Mouse (Mus musculus) kidney, embryonic 16.5 days (tissue): ENCODE data around the gene Ppp1cb. TPM values are rescaled to one million over a fixed set of nuclear protein-coding genes. Genes with fewer than 3 reads are reported as not detected.

Experiments
- ATAC-seq: fragments of 200-750 bp; cut with Nextera tagmentation; 2 replicates; pipeline ENCODE4 v1.8.0; 2017; ENCODE audit warnings: moderate TSS enrichment; ENCODE audit not compliant: low FRiP score, low TSS enrichment
- H3K27ac ChIP-seq: fragments of 300-500 bp; sonication (generic); 2 replicates; pipeline ENCODE4 v1.5.1; 2014; ENCODE audit warnings: low read length
- H3K27me3 ChIP-seq: fragments of 300-500 bp; sonication (generic); 2 replicates; pipeline ENCODE4 v1.6.1; 2014; ENCODE audit warnings: low read length, control low read depth, mixed read lengths; ENCODE audit not compliant: insufficient read depth
- H3K36me3 ChIP-seq: fragments of 300-500 bp; sonication (generic); 2 replicates; pipeline ENCODE4 v1.6.1; 2014; ENCODE audit warnings: low read length, control low read depth, mixed read lengths; ENCODE audit not compliant: insufficient read depth
- H3K4me1 ChIP-seq: fragments of 300-500 bp; sonication (generic); 2 replicates; pipeline ENCODE4 v1.6.1; 2014; ENCODE audit warnings: low read length, control low read depth, mixed read lengths; ENCODE audit not compliant: insufficient read depth
- H3K4me2 ChIP-seq: fragments of 300-500 bp; sonication (generic); replicated peaks from 2 replicates; pipeline ENCODE4 v1.6.1; 2014; ENCODE audit warnings: low read depth, low read length
- H3K4me3 ChIP-seq: fragments of 300-500 bp; sonication (generic); 2 replicates; pipeline ENCODE4 v1.5.1; 2014; ENCODE audit warnings: mild to moderate bottlenecking, low read length
- H3K9ac ChIP-seq: fragments of 300-500 bp; sonication (generic); replicated peaks from 2 replicates; pipeline ENCODE4 v1.6.1; 2014; ENCODE audit warnings: low read length
- H3K9me3 ChIP-seq: fragments of 300-500 bp; sonication (generic); 2 replicates; pipeline ENCODE4 v1.6.1; 2016; ENCODE audit warnings: low read length, control low read depth
- WGBS: fragments of 180-500 bp; shearing (Covaris S2); extraction: QIAGEN DNeasy Blood & Tissue Kit; methylation state at CpG from one replicate; pipeline ENCODE4 v1.1.7; 2014; 5-methylcytosine and 5-hydroxymethylcytosine counted together
- polyA plus RNA-seq: library from polyadenylated mRNA; unstranded; fragments of >200 nt; fragmentation: Nextera tagmentation; extraction: Ambion mirVana; gene quantifications from 2 replicates; pipeline ENCODE4 v1.2.1, GENCODE M21; 2015

Gene Ppp1cb
- polyA plus RNA-seq, 1 experiment from 2014 or later = 190 TPM

DNA sequence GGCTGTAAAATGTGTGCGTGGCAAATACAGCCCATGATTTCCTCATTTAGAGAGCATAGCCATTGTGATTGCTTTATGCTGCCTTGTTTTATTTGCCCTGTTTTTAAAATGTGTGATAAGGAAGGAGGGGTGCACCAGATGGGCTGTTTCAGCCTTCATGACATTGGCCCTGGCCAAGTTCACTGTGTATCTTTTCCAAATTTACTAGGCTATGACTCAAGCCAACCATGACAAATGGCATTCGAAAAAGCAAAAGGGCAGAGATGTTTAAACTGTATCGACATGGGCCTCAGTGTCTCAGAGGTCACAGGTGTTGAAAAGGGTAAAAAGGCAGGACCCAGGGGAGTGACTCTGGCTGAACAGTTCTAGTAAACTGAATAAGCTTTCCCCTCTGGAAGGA is 17.3 kb upstream of the Ppp1cb start:
- H3K27ac ChIP-seq = no peak overlapping the region
- H3K27me3 ChIP-seq = no peaks in the 10 kb centered on the region
- 0 out of 2 replicates have a peak, but pooled peaks cover 5% of the 10 kb centered on the region for H3K4me1 ChIP-seq
- no peak for ATAC-seq
- no peaks in the 10 kb centered on the region for H3K9me3 ChIP-seq
- no peak overlapping the region for H3K4me3 ChIP-seq
- no peaks in the 10 kb centered on the region for H3K36me3 ChIP-seq
- WGBS = 23% methylated on average over 3 of the region's 3 CpGs
- no peak overlapping the region for H3K9ac ChIP-seq
- H3K4me2 ChIP-seq = no peak overlapping the region

DNA sequence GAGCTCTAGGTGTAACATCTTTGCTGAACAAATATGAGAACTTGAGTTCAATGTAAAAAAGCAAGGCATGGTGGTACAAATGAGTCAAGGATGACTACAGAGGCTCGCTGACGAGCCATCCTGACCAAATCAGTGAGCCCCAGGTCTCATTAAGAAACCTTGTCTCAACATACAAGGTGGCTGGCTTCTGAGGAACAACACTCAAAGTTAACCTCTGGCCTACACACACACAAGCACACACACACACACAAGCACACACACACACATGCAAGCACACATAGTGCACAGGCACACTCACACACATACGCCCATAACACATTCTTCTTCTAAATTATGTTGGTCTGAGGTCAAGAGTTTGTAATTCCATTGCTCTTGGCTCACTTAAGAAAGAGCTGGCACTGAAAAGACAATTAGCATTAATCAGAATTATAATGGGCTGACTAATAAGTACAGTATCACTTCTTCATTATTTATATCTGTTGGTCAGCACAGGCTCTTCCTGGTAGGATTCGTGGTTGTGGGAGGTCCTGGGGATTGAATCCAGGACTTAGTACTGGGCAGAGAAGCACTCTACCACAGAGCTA is 16.6 kb upstream of the Ppp1cb start:
- no peaks in the 10 kb centered on the region for H3K9me3 ChIP-seq
- H3K4me1 ChIP-seq = 0 out of 2 replicates have a peak, but pooled peaks cover 5% of the 10 kb centered on the region
- H3K27ac ChIP-seq = no peak overlapping the region
- no peak overlapping the region for H3K4me3 ChIP-seq
- H3K36me3 ChIP-seq = no peaks in the 10 kb centered on the region
- H3K9ac ChIP-seq = no peak overlapping the region
- 87% methylated on average over 4 of the region's 4 CpGs for WGBS
- no peak for ATAC-seq
- no peaks in the 10 kb centered on the region for H3K27me3 ChIP-seq
- H3K4me2 ChIP-seq = no peak overlapping the region

DNA sequence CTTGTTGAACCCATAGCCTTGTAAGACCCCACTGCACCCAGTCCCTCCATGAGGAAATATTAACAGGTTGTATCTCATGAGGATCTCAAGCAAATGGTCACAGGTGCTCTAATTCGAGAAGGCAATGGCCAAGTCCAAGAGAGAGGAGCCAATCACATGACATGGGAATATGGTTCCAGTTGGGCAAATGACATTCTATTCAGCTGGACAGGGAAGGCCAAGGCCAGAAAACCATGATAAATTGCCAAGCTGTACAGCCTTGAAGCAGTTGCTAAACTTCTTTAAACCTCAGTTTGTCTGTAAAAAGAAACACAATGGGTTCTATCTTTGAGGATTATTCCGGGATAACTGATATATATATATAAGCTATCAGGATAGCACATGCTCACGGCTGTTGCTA is 14.7 kb upstream of the Ppp1cb start:
- no peak overlapping the region for H3K27ac ChIP-seq
- WGBS = 92% methylated on average over 3 of the region's 3 CpGs
- no peak overlapping the region for H3K4me3 ChIP-seq
- ATAC-seq = no peak
- no peak overlapping the region for H3K4me2 ChIP-seq
- no peak overlapping the region for H3K9ac ChIP-seq
- H3K4me1 ChIP-seq = 0 out of 2 replicates have a peak, but pooled peaks cover 2% of the 10 kb centered on the region
- H3K9me3 ChIP-seq = no peaks in the 10 kb centered on the region
- no peaks in the 10 kb centered on the region for H3K27me3 ChIP-seq
- H3K36me3 ChIP-seq = no peaks in the 10 kb centered on the region

DNA sequence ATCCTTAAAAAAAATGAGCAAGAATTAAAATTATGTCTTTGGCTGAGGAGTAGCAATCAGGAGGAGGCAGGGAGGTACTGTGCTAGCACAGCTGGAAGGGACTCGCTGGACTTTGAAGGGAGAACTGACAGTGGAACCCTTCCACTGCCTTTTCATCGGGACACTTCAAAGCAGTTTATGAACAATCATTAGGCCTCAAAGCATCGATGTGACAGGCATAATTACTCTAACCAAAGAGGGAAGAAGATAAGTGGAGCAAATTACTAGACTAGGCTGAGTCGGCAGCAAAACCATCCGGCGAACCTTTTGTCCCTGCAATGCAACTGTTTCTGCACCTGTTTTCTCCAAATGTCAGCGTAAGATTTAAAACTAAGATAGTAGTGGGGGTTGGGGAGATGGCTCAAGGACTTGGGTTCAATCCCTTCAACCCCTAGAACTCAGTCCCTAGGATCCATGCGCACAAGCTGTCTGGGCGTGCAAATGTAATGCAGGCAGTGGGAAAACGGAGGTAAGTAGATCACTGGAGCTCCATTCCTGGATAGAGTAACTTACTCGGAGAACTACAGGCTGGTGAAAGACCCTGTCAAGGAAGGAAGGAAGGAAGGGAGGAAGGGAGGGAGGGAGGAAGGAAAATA is 13.2 kb upstream of the Ppp1cb start:
- no peak overlapping the region for H3K27ac ChIP-seq
- 0 out of 2 replicates have a peak, but pooled peaks cover 2% of the 10 kb centered on the region for H3K4me1 ChIP-seq
- H3K4me2 ChIP-seq = no peak overlapping the region
- ATAC-seq = no peak
- H3K4me3 ChIP-seq = no peak overlapping the region
- H3K9ac ChIP-seq = no peak overlapping the region
- H3K36me3 ChIP-seq = no peaks in the 10 kb centered on the region
- H3K9me3 ChIP-seq = no peaks in the 10 kb centered on the region
- H3K27me3 ChIP-seq = no peaks in the 10 kb centered on the region
- WGBS = 38% methylated on average over 11 of the region's 11 CpGs

DNA sequence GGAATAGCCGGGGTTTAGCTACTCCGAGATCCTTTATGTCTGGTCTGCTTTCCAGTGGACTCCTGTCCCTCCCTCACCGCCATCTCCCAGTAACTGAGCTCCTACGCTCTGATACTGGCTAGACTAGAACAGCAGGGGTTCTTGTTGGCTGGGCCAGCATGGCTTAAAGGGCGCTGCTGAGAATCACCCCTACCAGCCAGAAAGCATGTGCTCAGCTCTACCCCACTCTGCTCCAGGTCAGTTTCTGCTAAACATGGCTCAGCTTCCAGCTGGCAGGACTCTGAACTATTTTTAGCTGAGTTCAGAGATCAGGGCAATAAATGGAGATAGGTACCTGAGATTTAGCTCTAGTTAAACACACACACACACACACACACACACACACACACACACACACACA is 12.2 kb upstream of the Ppp1cb start:
- Histone ChIP-seq H3K27ac (no peak overlapping the region), H3K27me3 (no peaks in the 10 kb centered on the region), H3K4me2 (no peak overlapping the region), H3K36me3 (no peaks in the 10 kb centered on the region), H3K4me3 (no peak overlapping the region), H3K9ac (no peak overlapping the region), H3K4me1 (0 out of 2 replicates have a peak, but pooled peaks cover 2% of the 10 kb centered on the region), H3K9me3 (no peaks in the 10 kb centered on the region)
- whole genome bisulfite sequencing = 64% methylated on average over 5 of the region's 5 CpGs
- ATAC-seq = no peak

DNA sequence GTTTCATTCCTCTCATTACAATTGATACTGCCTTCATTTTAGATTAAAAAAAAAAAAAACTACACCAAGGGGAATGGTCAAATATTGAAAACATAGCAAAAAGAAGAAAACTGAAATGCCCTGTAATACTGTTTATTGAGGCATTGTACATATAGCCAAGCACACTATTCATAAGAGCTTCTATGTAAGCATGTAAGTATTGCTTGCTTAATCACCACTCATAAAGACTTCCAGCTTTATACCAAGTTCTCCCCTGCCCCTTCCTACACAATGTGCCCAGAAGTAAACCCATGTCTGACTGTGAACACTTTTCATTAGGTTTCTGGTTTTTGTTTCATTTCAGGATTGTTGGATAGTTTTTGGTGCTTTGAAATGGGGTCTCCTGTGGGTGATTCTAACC is 11.8 kb upstream of the Ppp1cb start:
- no peak for ATAC-seq
- Histone ChIP-seq H3K4me2 (no peak overlapping the region), H3K9me3 (no peaks in the 10 kb centered on the region), H3K27me3 (no peaks in the 10 kb centered on the region), H3K9ac (no peak overlapping the region), H3K36me3 (no peaks in the 10 kb centered on the region), H3K4me1 (no peaks in the 10 kb centered on the region), H3K4me3 (no peak overlapping the region), H3K27ac (no peak overlapping the region)

DNA sequence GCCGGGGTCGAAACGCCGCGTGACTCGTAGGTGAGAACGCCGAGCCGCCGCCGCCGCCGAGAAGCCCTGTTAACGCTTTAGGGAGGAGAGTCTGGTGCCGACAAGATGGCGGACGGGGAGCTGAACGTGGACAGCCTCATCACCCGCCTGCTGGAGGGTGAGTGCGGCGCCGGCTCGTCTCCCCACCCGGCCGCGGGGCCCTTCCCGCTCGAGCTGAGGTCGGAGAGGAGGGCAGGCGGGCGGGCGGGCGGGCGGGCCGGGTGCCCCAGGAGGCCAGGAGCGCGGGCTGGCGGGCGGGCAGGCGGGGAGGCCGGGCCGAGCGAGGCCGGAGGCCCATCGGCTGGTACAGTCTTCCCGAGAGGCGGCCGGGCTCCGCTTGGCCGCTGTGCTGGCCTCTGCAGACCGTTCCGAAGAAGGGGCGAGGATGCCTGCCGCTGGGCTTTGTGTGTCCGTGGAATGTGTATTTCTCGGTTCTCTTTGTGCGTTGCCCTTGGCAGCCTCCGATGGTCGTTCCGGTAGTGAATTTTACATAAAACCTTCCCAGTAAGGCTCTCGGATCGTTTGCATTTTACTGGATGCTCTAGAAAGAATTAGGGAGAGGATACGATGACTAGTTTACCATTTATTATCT is 723 bp downstream of the Ppp1cb start:
- H3K27ac ChIP-seq = peak overlapping the region; percentile 99
- H3K36me3 ChIP-seq = no peaks in the 10 kb centered on the region
- peak overlapping the region; percentile 98 for H3K4me3 ChIP-seq
- peak overlapping the region; percentile 59 for H3K4me2 ChIP-seq
- ATAC-seq = peak; percentile 77
- no peaks in the 10 kb centered on the region for H3K9me3 ChIP-seq
- WGBS = under 1% methylated on average over 49 of the region's 63 CpGs
- no peaks in the 10 kb centered on the region for H3K27me3 ChIP-seq
- peaks cover 22% of the 10 kb centered on the region for H3K4me1 ChIP-seq
- H3K9ac ChIP-seq = peak overlapping the region; percentile 100

DNA sequence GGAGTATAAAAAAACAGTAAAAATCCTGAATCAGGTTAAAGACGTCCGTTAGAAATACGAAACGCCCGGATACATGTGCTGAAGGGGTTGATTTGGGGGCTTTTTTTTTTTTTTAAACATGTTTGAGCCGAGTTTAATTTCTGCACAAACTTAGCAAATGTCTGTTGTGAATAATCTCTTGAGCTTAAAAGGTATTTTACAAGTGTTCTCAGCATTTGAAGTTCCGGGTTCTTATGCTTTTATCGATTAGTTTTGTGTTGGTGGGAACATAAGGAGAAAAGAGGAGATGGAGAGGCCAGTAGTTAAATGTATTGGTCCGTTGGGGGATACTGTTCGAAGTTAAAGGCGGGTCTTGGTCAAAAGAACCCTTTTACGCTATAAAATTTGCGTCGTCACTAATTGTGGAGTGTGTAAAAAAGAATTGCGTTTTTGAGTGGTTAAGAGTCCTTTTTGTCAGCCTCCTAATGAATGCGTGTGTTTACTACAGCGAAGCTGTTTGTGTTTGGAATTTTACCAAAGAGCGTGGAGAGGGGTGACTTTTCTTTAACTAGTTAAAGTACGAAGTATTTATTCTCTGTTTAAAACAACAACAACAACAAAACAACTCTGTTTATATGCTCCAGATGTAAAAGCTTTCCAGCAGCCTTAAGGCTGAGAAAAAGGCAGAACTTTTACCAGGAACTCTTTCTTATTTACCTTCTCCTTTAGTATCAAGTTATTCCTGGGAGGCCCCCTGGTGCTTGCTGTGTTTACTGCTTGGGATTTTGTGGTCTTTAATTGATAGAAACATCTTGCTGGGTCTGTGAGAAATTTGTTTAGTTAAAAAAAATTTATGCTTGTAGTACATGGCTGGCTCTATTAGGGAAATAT is 1.5 kb downstream of the Ppp1cb start:
- no peaks in the 10 kb centered on the region for H3K27me3 ChIP-seq
- ATAC-seq = no peak
- under 1% methylated on average over 19 of the region's 19 CpGs for WGBS
- peak overlapping the region; percentile 99 for H3K27ac ChIP-seq
- H3K9me3 ChIP-seq = no peaks in the 10 kb centered on the region
- peak overlapping the region; percentile 98 for H3K4me3 ChIP-seq
- peak overlapping the region; percentile 59 for H3K4me2 ChIP-seq
- no peaks in the 10 kb centered on the region for H3K36me3 ChIP-seq
- peak overlapping the region; percentile 100 for H3K9ac ChIP-seq
- peaks cover 24% of the 10 kb centered on the region for H3K4me1 ChIP-seq

DNA sequence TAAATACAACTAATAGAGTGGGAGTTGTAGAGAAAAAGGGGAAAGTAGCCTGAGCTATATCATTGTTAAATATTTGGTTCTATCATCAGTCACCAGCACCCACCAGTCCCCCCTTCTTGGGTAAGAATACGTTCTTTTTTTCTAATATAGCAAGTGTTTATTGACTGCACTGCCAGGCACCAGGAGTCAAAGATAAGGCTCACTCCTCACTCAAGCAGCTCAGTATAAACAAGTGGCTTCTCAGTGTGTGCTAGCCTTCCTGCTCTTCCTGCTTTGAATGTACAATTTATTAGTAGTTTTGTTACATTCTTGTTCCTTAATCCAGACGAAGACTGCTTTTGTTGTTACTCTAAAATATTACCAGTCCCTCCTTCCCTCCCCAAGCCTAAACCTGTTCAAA is 2.3 kb downstream of the Ppp1cb start:
- Histone ChIP-seq H3K27ac (no peak overlapping the region), H3K4me3 (peak overlapping the region; percentile 27), H3K4me1 (peaks cover 24% of the 10 kb centered on the region), H3K4me2 (peak overlapping the region; percentile 54), H3K36me3 (no peaks in the 10 kb centered on the region), H3K9ac (no peak overlapping the region), H3K27me3 (no peaks in the 10 kb centered on the region), H3K9me3 (no peaks in the 10 kb centered on the region)
- ATAC-seq = no peak
- 28% methylated on average over 2 of the region's 2 CpGs for WGBS
